Mouse (Mus musculus) right cerebral cortex, postnatal 36 days (tissue): Measurements from ENCODE around the gene Olfr1393.
"Not testable (repeated sequence)": the region's sequence is repeated elsewhere in the genome, so short reads cannot be mapped to it uniquely, and the experiment has no call there.

Experiments used
- DNase-seq, 2 experiments: peaks; one replicate each; pipeline ENCODE4 v3.0.0; 2022; ENCODE audit warnings: low spot score in 2 of 2, mixed read lengths in 1 of 2

Olfr1393 gene

GRCm38 (mm10) chr11:49292777-49293176, 14.7 kb downstream of the Olfr1393 start:
- DNase-seq = peak; percentile 35 to 61

GRCm38 (mm10) chr11:49304441-49304840, 26.3 kb downstream of the Olfr1393 start, which contains the start of gene Olfr10:
Gene Olfr10, plus strand, starts transcription at chr11:49304741.
- DNase-seq = no peak

DNA sequence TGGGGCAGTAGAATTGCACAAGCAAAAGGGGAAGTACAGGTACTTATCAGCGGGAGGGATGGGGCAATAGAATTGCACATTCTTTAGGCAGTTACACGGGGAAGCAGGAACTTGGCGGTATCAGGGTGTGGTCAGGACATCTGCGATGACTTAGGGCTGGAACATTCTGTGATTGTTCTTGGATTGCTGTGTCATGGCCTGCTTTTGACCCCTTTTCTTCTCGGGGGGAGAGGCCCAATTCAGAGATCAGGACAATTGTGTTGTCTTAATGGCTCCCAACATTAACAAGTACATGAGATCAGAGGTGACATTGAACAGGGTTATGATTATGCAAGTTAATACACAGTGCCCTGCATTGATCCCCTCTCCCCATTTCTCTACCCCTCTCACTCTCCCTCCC, 30.4 kb downstream of the Olfr1393 start:
- not testable (repeated sequence) for DNase-seq

DNA sequence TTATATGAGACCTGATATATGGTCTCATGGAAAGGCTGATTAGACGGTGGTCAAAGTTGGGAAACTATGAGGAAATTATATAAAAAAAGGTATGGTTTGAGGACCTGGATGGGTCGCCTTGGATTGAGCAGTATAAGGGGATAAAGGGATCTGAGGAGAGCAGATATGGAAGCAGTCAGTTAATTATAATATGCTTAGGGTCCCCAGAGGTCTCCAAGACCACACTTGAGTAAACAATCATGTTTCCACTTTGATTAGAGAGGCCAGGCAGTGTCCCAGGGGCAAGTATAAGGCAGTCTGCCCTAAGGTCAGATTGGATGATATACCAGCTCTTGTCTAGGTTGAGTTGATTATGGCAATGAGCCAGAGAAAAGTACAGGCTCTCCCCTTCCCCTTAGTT, 44.3 kb downstream of the Olfr1393 start, which contains the start of gene Olfr1391:
TSS of gene Olfr1391 (plus strand) at position 301 of the 400 bp plus-strand sequence.
- DNase-seq = no peak

GRCm38 (mm10) chr11:49326726-49327125, 48.6 kb downstream of the Olfr1393 start:
- DNase-seq = peak; percentile 11 to 16

- DNase-seq = no peak
These were observed 51.6 kb downstream of the Olfr1393 start for GRCm38 (mm10) chr11:49329686-49330085.
